Mouse (Mus musculus) stomach, postnatal 0 days (tissue): ENCODE measurements around the gene Prkag3. TPM values are rescaled to one million over a fixed set of nuclear protein-coding genes. Genes with fewer than 3 reads are reported as not detected.

ENCODE experiments used
- ATAC-seq: fragments of 200-750 bp; cut with Nextera tagmentation; 2 replicates; pipeline ENCODE4 v1.8.0; 2017; ENCODE audit not compliant: low FRiP score, low TSS enrichment
- DNase-seq: peaks from one replicate; pipeline ENCODE4 v3.0.0-alpha.2; 2016; ENCODE audit warnings: low spot score
- H3K27ac ChIP-seq: fragments of 300-500 bp; sonication (generic); replicated peaks from 2 replicates; pipeline ENCODE4 v1.5.1; 2014; ENCODE audit warnings: mild to moderate bottlenecking, control low read depth
- H3K27me3 ChIP-seq: fragments of 300-500 bp; sonication (generic); 2 replicates; pipeline ENCODE4 v1.6.1; 2014; ENCODE audit warnings: low read length; ENCODE audit not compliant: control insufficient read depth, insufficient read depth
- H3K36me3 ChIP-seq: fragments of 300-500 bp; sonication (generic); 2 replicates; pipeline ENCODE4 v1.6.1; 2014; ENCODE audit warnings: low read length, mixed read lengths; ENCODE audit not compliant: control insufficient read depth, insufficient read depth
- H3K4me1 ChIP-seq: fragments of 300-500 bp; sonication (generic); replicated peaks from 2 replicates; pipeline ENCODE4 v1.6.1; 2014; ENCODE audit warnings: antibody characterized with exemption; ENCODE audit not compliant: control insufficient read depth, insufficient read depth
- H3K4me2 ChIP-seq: fragments of 300-500 bp; sonication (generic); replicated peaks from 2 replicates; pipeline ENCODE4 v1.6.1; 2014; ENCODE audit warnings: low read depth, mild to moderate bottlenecking, control low read depth, moderate library complexity
- H3K4me3 ChIP-seq: fragments of 300-500 bp; sonication (generic); 2 replicates; pipeline ENCODE4 v1.5.1; 2014; ENCODE audit warnings: low read depth, low read length, control low read depth
- H3K9ac ChIP-seq: fragments of 300-500 bp; sonication (generic); 2 replicates; pipeline ENCODE4 v1.6.1; 2014; ENCODE audit warnings: mild to moderate bottlenecking, low read length, control low read depth, mixed read lengths
- H3K9me3 ChIP-seq: fragments of 300-500 bp; sonication (generic); 2 replicates; pipeline ENCODE4 v1.6.1; 2016; ENCODE audit warnings: low read length; ENCODE audit not compliant: control insufficient read depth
- CTCF ChIP-seq: IDR thresholded peaks from 2 replicates; pipeline ENCODE4 v1.5.1; 2016; ENCODE audit warnings: antibody characterized with exemption, low read depth, mild to moderate bottlenecking, moderate library complexity
- EP300 ChIP-seq: optimal IDR thresholded peaks from 2 replicates; pipeline ENCODE3; 2016; ENCODE audit warnings: antibody characterized with exemption
- WGBS: fragments of 180-500 bp; shearing (Covaris S2); extraction: QIAGEN DNeasy Blood & Tissue Kit; methylation state at CpG from one replicate; pipeline ENCODE4 v1.1.7; 2014; 5-methylcytosine and 5-hydroxymethylcytosine counted together
- polyA plus RNA-seq: library from polyadenylated mRNA; unstranded; fragments of >200 nt; fragmentation: Nextera tagmentation; extraction: Ambion mirVana; gene quantifications from 2 replicates; pipeline ENCODE4 v1.2.1, GENCODE M21; 2015

The Prkag3 gene
- polyA plus RNA-seq, 1 experiment from 2014 or later: 0.25 TPM

GRCm38 (mm10) chr1:74791249-74791648 is 42.2 kb upstream of the Prkag3 start, which contains the start of gene Wnt10a:
Gene Wnt10a, plus strand, starts transcription at chr1:74791516.
- TF ChIP-seq EP300: no peak
- no peak for TF ChIP-seq CTCF
- Histone ChIP-seq H3K9ac (peak within 1 kb of the TSS; percentile 59), H3K27ac (peak within 1 kb of the TSS; percentile 61), H3K36me3 (no peaks in the 10 kb centered on the region), H3K27me3 (peaks cover 13% of the 10 kb centered on the region; the same call in 1 of the 2 replicates), H3K4me1 (0 out of 2 replicates have a peak, but pooled peaks cover 2% of the 10 kb centered on the region), H3K4me2 (peak within 1 kb of the TSS; percentile 58), H3K4me3 (peak within 1 kb of the TSS; percentile 37), H3K9me3 (no peaks in the 10 kb centered on the region)
- no peak for DNase-seq
- peak; percentile 36 for ATAC-seq
- WGBS: 4% methylated on average over 10 of the region's 11 CpGs

GRCm38 (mm10) chr1:74790095-74790494 is 41.1 kb upstream of the Prkag3 start:
- H3K4me2 ChIP-seq: no peak overlapping the region
- TF ChIP-seq EP300 (no peak), CTCF (no peak)
- 24% methylated on average over 3 of the region's 3 CpGs for WGBS
- DNase-seq (no peak), ATAC-seq (no peak)
- no peak overlapping the region for H3K27ac ChIP-seq
- no peak overlapping the region for H3K4me3 ChIP-seq
- 0 out of 2 replicates have a peak, but pooled peaks cover 1% of the 10 kb centered on the region for H3K4me1 ChIP-seq
- no peaks in the 10 kb centered on the region for H3K36me3 ChIP-seq
- H3K27me3 ChIP-seq: peaks cover 14% of the 10 kb centered on the region
- no peak overlapping the region for H3K9ac ChIP-seq
- H3K9me3 ChIP-seq: no peaks in the 10 kb centered on the region

GRCm38 (mm10) chr1:74788603-74789176 is 39.7 kb upstream of the Prkag3 start:
- Histone ChIP-seq H3K27ac (no peak overlapping the region), H3K4me3 (no peak overlapping the region), H3K27me3 (peaks cover 18% of the 10 kb centered on the region), H3K36me3 (no peaks in the 10 kb centered on the region), H3K4me1 (no peaks in the 10 kb centered on the region), H3K4me2 (no peak overlapping the region), H3K9me3 (no peaks in the 10 kb centered on the region), H3K9ac (no peak overlapping the region)
- DNase-seq: no peak
- no peak for ATAC-seq
- TF ChIP-seq EP300 (no peak), CTCF (peak; percentile 15; the same call in 1 of the 2 replicates)
- 32% methylated on average over 6 of the region's 6 CpGs for WGBS

GRCm38 (mm10) chr1:74787846-74788245 is 38.8 kb upstream of the Prkag3 start:
- no peak for TF ChIP-seq EP300
- TF ChIP-seq CTCF: peak; percentile 91
- H3K4me2 ChIP-seq: no peak overlapping the region
- 7% methylated on average over 7 of the region's 7 CpGs for WGBS
- H3K27ac ChIP-seq: no peak overlapping the region
- no peak overlapping the region for H3K4me3 ChIP-seq
- no peaks in the 10 kb centered on the region for H3K36me3 ChIP-seq
- H3K27me3 ChIP-seq: peaks cover 26% of the 10 kb centered on the region
- peak; percentile 52; the same call in 1 of the 2 replicates for ATAC-seq
- no peaks in the 10 kb centered on the region for H3K4me1 ChIP-seq
- no peak overlapping the region for H3K9ac ChIP-seq
- no peaks in the 10 kb centered on the region for H3K9me3 ChIP-seq
- peak; percentile 77 for DNase-seq

GRCm38 (mm10) chr1:74784041-74784759 is 35.2 kb upstream of the Prkag3 start:
- no peaks in the 10 kb centered on the region for H3K36me3 ChIP-seq
- H3K9me3 ChIP-seq: no peaks in the 10 kb centered on the region
- peak overlapping the region; percentile 23; the same call in 1 of the 2 replicates for H3K9ac ChIP-seq
- no peaks in the 10 kb centered on the region for H3K4me1 ChIP-seq
- H3K4me3 ChIP-seq: peak overlapping the region; percentile 43
- peaks cover 21% of the 10 kb centered on the region for H3K27me3 ChIP-seq
- no peak overlapping the region for H3K27ac ChIP-seq
- WGBS: 2% methylated on average over 66 of the region's 67 CpGs
- peak overlapping the region; percentile 72 for H3K4me2 ChIP-seq
- ATAC-seq (peak; percentile 35), DNase-seq (peak; percentile 57)
- TF ChIP-seq CTCF (peak; percentile 76), EP300 (no peak)

- ATAC-seq: no peak
- H3K9ac ChIP-seq: no peak overlapping the region
- H3K27ac ChIP-seq: no peak overlapping the region
- 11% methylated on average over 13 of the region's 13 CpGs for WGBS
- no peaks in the 10 kb centered on the region for H3K36me3 ChIP-seq
- no peaks in the 10 kb centered on the region for H3K9me3 ChIP-seq
- TF ChIP-seq CTCF (no peak), EP300 (no peak)
- no peaks in the 10 kb centered on the region for H3K4me1 ChIP-seq
- H3K4me3 ChIP-seq: peak overlapping the region; percentile 43
- peaks cover 21% of the 10 kb centered on the region for H3K27me3 ChIP-seq
- peak overlapping the region; percentile 72 for H3K4me2 ChIP-seq
- DNase-seq: no peak
Measured at GRCm38 (mm10) chr1:74783554-74783953, 34.5 kb upstream of the Prkag3 start.
